Mouse (Mus musculus) brain, embryonic 14.5 days (tissue): ENCODE results near the gene Blvra.

Source experiments
- CTCF ChIP-seq: fragments of 200-500 bp; IDR thresholded peaks from 2 replicates; pipeline ENCODE4 v1.5.1; 2012; ENCODE audit warnings: inconsistent platforms, mild to moderate bottlenecking, moderate library complexity, borderline replicate concordance; ENCODE audit not compliant: insufficient read depth, insufficient read length; ENCODE audit errors: extremely low read depth
- POLR2A ChIP-seq: fragments of 200-500 bp; IDR thresholded peaks from 2 replicates; pipeline ENCODE4 v1.6.1; 2012; ENCODE audit warnings: mild to moderate bottlenecking, inconsistent platforms, borderline replicate concordance; ENCODE audit not compliant: poor library complexity, insufficient read depth, insufficient read length, severe bottlenecking; ENCODE audit errors: extremely low read depth

- TF ChIP-seq CTCF: no peak
- no peak for TF ChIP-seq POLR2A
Measured at GRCm38 (mm10) chr2:127061471-127061870, 9.0 kb upstream of the Blvra start.
